In genomic region chr6:61225302-61225701, GRCm38 (mm10) we compare ENCODE assay signal across 22 mouse cellular contexts. TPM values are rescaled to one million over a fixed set of nuclear protein-coding genes. Genes with fewer than 3 reads are reported as not detected.
DNase-seq lines count a peak whose midpoint lies in the region; ATAC-seq and TF ChIP-seq lines count a peak whose summit lies in the region.
"Had no signal": no experiment of that assay in that cellular context is flagged by ENCODE, and none has a peak within 500 bp of the region (broad histone marks: within the 10 kb centered on the region; RNA-seq: fewer than 3 reads in every experiment).

No protein-coding gene starts in this region.

- no peak for TF ChIP-seq CTCF in intestine, postnatal 0 days (IDR thresholded peaks at IDR 0.05; ENCODE audit: low read depth)
- TF ChIP-seq CTCF in stomach, postnatal 0 days (IDR thresholded peaks at IDR 0.05; ENCODE audit: low read depth): no peak

- DNase-seq in lung, postnatal 36 days: no peak
- DNase-seq in NIH3T3 (ENCODE audit: low read depth): peak; percentile 51
- no peak for DNase-seq in stomach, postnatal 0 days (ENCODE audit: low spot score)
- DNase-seq in adrenal gland, adult 2 months: no peak
- DNase-seq: adrenal gland, adult 8-10 months; adrenal gland, postnatal 36 days; cerebellum, adult 11 months; cerebellum, adult 8-10 months; cerebellum, postnatal 14 days; forebrain, postnatal 0 days; gastrocnemius, adult 2 months; gastrocnemius, postnatal 36 days; heart, adult 11 months; heart, postnatal 36 days had no signal

- ATAC-seq in intestine, postnatal 0 days: peak; percentile 65; the same call in 1 of the 2 replicates
- ATAC-seq in intestine, embryonic 15.5 days: no peak
- peak; percentile 70 for ATAC-seq in lung, embryonic 16.5 days (ENCODE audit: low read depth)
- peak; percentile 56; the same call in 1 of the 2 replicates for ATAC-seq in stomach, postnatal 0 days (ENCODE audit: low FRiP score, low TSS enrichment)
- ATAC-seq: forebrain, embryonic 13.5 days; forebrain, postnatal 0 days had no signal

- no peak overlapping the region for H3K9ac ChIP-seq in intestine, postnatal 0 days (ENCODE audit: low read depth, low read length)
- no peak overlapping the region for H3K9ac ChIP-seq in intestine, embryonic 15.5 days
- H3K9ac ChIP-seq in lung, embryonic 16.5 days (ENCODE audit: low read length): no peak overlapping the region
- H3K9ac ChIP-seq in stomach, postnatal 0 days (ENCODE audit: low read length): no peak overlapping the region
- H3K9ac ChIP-seq: embryonic facial prominence, embryonic 13.5 days; forebrain, embryonic 13.5 days; forebrain, postnatal 0 days; heart, embryonic 13.5 days; hindbrain, embryonic 15.5 days had no signal

- H3K27me3 ChIP-seq in intestine, postnatal 0 days (replicated peaks; ENCODE audit: control insufficient read depth, insufficient read depth, low read length): no peaks in the 10 kb centered on the region
- no peaks in the 10 kb centered on the region for H3K27me3 ChIP-seq in intestine, embryonic 15.5 days (replicated peaks)
- H3K27me3 ChIP-seq in lung, embryonic 16.5 days (ENCODE audit: control insufficient read depth, insufficient read depth, low read depth, low read length): no peaks in the 10 kb centered on the region
- no peaks in the 10 kb centered on the region for H3K27me3 ChIP-seq in stomach, postnatal 0 days (ENCODE audit: control insufficient read depth, insufficient read depth, low read length)
- H3K27me3 ChIP-seq: CH12.LX; embryonic facial prominence, embryonic 13.5 days; forebrain, embryonic 13.5 days; heart, embryonic 13.5 days; hindbrain, embryonic 15.5 days had no signal

- no peaks in the 10 kb centered on the region for H3K36me3 ChIP-seq in intestine, postnatal 0 days (ENCODE audit: control insufficient read depth, insufficient read depth)
- H3K36me3 ChIP-seq in intestine, embryonic 15.5 days: no peaks in the 10 kb centered on the region
- no peaks in the 10 kb centered on the region for H3K36me3 ChIP-seq in lung, embryonic 16.5 days (ENCODE audit: control insufficient read depth, insufficient read depth, low read length)
- H3K36me3 ChIP-seq in stomach, postnatal 0 days (ENCODE audit: control insufficient read depth, insufficient read depth, low read length): no peaks in the 10 kb centered on the region
- H3K36me3 ChIP-seq: embryonic facial prominence, embryonic 13.5 days; heart, embryonic 13.5 days; hindbrain, embryonic 15.5 days had no signal

- no peak for TF ChIP-seq EP300 in stomach, postnatal 0 days (optimal IDR thresholded peaks at IDR 0.05)

- H3K27ac ChIP-seq in intestine, postnatal 0 days (ENCODE audit: low read depth, low read length): no peak overlapping the region
- no peak overlapping the region for H3K27ac ChIP-seq in intestine, embryonic 15.5 days
- no peak overlapping the region for H3K27ac ChIP-seq in lung, embryonic 16.5 days (ENCODE audit: low read length)
- no peak overlapping the region for H3K27ac ChIP-seq in stomach, postnatal 0 days (replicated peaks)
- H3K27ac ChIP-seq: embryonic facial prominence, embryonic 13.5 days; forebrain, embryonic 13.5 days; gastrocnemius, adult 2 months; heart, embryonic 13.5 days; hindbrain, embryonic 15.5 days had no signal

- no peak overlapping the region for H3K4me3 ChIP-seq in intestine, postnatal 0 days (ENCODE audit: low read depth, low read length)
- no peak overlapping the region for H3K4me3 ChIP-seq in intestine, embryonic 15.5 days (replicated peaks)
- H3K4me3 ChIP-seq in lung, embryonic 16.5 days (ENCODE audit: low read length): no peak overlapping the region
- no peak overlapping the region for H3K4me3 ChIP-seq in stomach, postnatal 0 days (ENCODE audit: low read depth, low read length)
- H3K4me3 ChIP-seq: embryonic facial prominence, embryonic 13.5 days; forebrain, embryonic 13.5 days; gastrocnemius, adult 2 months; heart, embryonic 13.5 days; hindbrain, embryonic 15.5 days had no signal

- no peak overlapping the region for H3K4me2 ChIP-seq in intestine, postnatal 0 days (replicated peaks; ENCODE audit: low read depth)
- H3K4me2 ChIP-seq in intestine, embryonic 15.5 days (replicated peaks): no peak overlapping the region
- no peak overlapping the region for H3K4me2 ChIP-seq in lung, embryonic 16.5 days (ENCODE audit: low read depth, low read length)
- H3K4me2 ChIP-seq in stomach, postnatal 0 days (replicated peaks; ENCODE audit: low read depth): no peak overlapping the region
- H3K4me2 ChIP-seq: embryonic facial prominence, embryonic 13.5 days; forebrain, embryonic 13.5 days; heart, embryonic 13.5 days; hindbrain, embryonic 15.5 days had no signal

- H3K9me3 ChIP-seq in intestine, postnatal 0 days (ENCODE audit: control insufficient read depth): no peaks in the 10 kb centered on the region
- no peaks in the 10 kb centered on the region for H3K9me3 ChIP-seq in intestine, embryonic 15.5 days
- no peaks in the 10 kb centered on the region for H3K9me3 ChIP-seq in lung, embryonic 16.5 days (ENCODE audit: control insufficient read depth, low read length)
- no peaks in the 10 kb centered on the region for H3K9me3 ChIP-seq in stomach, postnatal 0 days (ENCODE audit: control insufficient read depth, low read length)
- H3K9me3 ChIP-seq: embryonic facial prominence, embryonic 13.5 days; forebrain, embryonic 13.5 days; heart, embryonic 13.5 days; hindbrain, embryonic 15.5 days had no signal

- H3K4me1 ChIP-seq in intestine, postnatal 0 days (replicated peaks; ENCODE audit: control insufficient read depth, insufficient read depth, low read length): no peaks in the 10 kb centered on the region; the same call in 1 of the 2 replicates
- H3K4me1 ChIP-seq in intestine, embryonic 15.5 days (replicated peaks): no peaks in the 10 kb centered on the region
- peaks cover 3% of the 10 kb centered on the region; the same call in 1 of the 2 replicates for H3K4me1 ChIP-seq in lung, embryonic 16.5 days (replicated peaks; ENCODE audit: control insufficient read depth, insufficient read depth, low read length)
- no peaks in the 10 kb centered on the region for H3K4me1 ChIP-seq in stomach, postnatal 0 days (replicated peaks; ENCODE audit: control insufficient read depth, insufficient read depth)
- H3K4me1 ChIP-seq: embryonic facial prominence, embryonic 13.5 days; heart, embryonic 13.5 days; hindbrain, embryonic 15.5 days had no signal

RNA-seq across cellular contexts. Expression of gene Ccser1, which starts 45.2 kb away (rescaled TPM):
- polyA plus RNA-seq in intestine, postnatal 0 days (2015; fragmentation: Nextera tagmentation; extraction: Ambion mirVana): 6.6 and 8.1 TPM in 2 replicates
- 4.9 and 5.6 TPM in 2 replicates for polyA plus RNA-seq in intestine, embryonic 15.5 days (2015; fragmentation: Nextera tagmentation; extraction: Ambion mirVana)
- 6.7 and 8.1 TPM in 2 replicates for polyA plus RNA-seq in lung, embryonic 16.5 days (2015; fragmentation: Nextera tagmentation; extraction: Ambion mirVana)
- polyA plus RNA-seq in stomach, postnatal 0 days (2015; fragmentation: Nextera tagmentation; extraction: Ambion mirVana): 6.9 and 9.1 TPM in 2 replicates
- 1 to 10 TPM; 2.3 to 3.0 TPM for total RNA-seq in adrenal gland, adult 2 months (2021)
- polyA plus RNA-seq in adrenal gland, adult 2 months (2012; rRNA removed): 0.20 and 0.21 TPM in 2 replicates
- total RNA-seq: CH12.LX had no signal
